Mouse (Mus musculus): Measurements from ENCODE around the gene Kbtbd4. TPM values are rescaled to one million over a fixed set of nuclear protein-coding genes. Genes with fewer than 3 reads are reported as not detected.
"Not testable (repeated sequence)": the region's sequence is repeated elsewhere in the genome, so short reads cannot be mapped to it uniquely, and the experiment has no call there.

Gene Kbtbd4
- polyA plus RNA-seq, 1 experiment from 2014 or later: 26.3 TPM

DNA sequence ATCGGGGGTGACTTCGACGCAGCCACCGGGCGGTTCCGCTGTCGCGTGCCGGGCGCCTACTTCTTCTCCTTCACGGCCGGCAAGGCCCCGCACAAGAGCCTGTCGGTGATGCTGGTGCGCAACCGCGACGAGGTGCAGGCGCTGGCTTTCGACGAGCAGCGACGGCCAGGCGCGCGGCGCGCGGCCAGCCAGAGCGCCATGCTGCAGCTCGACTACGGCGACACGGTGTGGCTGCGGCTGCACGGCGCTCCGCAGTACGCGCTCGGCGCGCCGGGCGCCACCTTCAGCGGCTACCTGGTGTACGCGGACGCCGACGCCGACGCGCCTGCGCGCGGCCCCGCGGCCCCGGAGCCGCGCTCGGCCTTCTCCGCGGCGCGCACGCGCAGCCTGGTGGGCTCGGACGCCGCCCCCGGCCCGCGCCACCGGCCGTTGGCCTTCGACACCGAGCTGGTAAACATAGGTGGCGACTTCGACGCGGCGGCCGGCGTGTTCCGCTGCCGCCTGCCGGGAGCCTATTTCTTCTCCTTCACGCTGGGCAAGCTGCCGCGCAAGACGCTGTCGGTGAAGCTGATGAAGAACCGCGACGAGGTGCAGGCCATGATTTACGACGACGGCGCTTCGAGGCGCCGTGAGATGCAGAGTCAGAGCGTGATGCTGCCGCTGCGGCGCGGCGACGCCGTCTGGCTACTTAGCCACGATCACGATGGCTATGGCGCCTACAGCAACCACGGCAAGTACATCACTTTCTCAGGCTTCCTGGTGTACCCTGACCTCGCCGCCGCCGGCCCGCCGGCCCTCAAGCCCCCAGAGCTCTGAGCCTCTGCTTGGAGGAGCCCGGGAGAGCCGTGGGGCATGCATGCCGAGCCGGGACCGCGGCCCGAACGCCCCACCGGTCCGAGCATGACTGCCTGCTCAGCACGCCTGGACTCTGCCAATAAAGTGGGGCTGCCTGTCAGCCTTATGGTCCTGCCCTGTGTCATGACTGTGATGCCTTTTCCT lies 14.7 kb upstream of the Kbtbd4 start:
- Histone ChIP-seq H3K4me1 (replicated peaks; ENCODE audit: control insufficient read depth, insufficient read depth, low read length) (0 out of 2 replicates have a peak, but pooled peaks cover 3% of the 10 kb centered on the region), H3K27ac (ENCODE audit: low read depth) (no peak overlapping the region), H3K9ac (ENCODE audit: low read length) (peak overlapping the region; percentile 52), H3K4me3 (ENCODE audit: low read depth, low read length) (peak overlapping the region; percentile 55), H3K27me3 (replicated peaks; ENCODE audit: control insufficient read depth, insufficient read depth, low read length) (peaks cover 38% of the 10 kb centered on the region), H3K9me3 (ENCODE audit: control insufficient read depth, low read length) (no peaks in the 10 kb centered on the region), H3K36me3 (ENCODE audit: control insufficient read depth, insufficient read depth, low read length) (peaks cover 16% of the 10 kb centered on the region), H3K4me2 (ENCODE audit: low read length) (peak overlapping the region; percentile 79)
- DNase-seq (ENCODE audit: low spot score) (peak; percentile 86), ATAC-seq (replicated peaks; ENCODE audit: low FRiP score, low TSS enrichment, low read depth) (peak; percentile 75)
- 5% methylated on average over 127 of the region's 133 CpGs for WGBS

- 0 out of 2 replicates have a peak, but pooled peaks cover 3% of the 10 kb centered on the region for H3K4me1 ChIP-seq (replicated peaks; ENCODE audit: control insufficient read depth, insufficient read depth, low read length)
- peaks cover 55% of the 10 kb centered on the region for H3K36me3 ChIP-seq (ENCODE audit: control insufficient read depth, insufficient read depth, low read length)
- H3K27me3 ChIP-seq (replicated peaks; ENCODE audit: control insufficient read depth, insufficient read depth, low read length): peaks cover 8% of the 10 kb centered on the region; the same call in 1 of the 2 replicates
- ATAC-seq (replicated peaks; ENCODE audit: low FRiP score, low TSS enrichment, low read depth) (no peak), DNase-seq (ENCODE audit: low spot score) (no peak)
- no peak overlapping the region for H3K4me3 ChIP-seq (ENCODE audit: low read depth, low read length)
- H3K9ac ChIP-seq (ENCODE audit: low read length): no peak overlapping the region
- H3K4me2 ChIP-seq (ENCODE audit: low read length): no peak overlapping the region
- H3K9me3 ChIP-seq (ENCODE audit: control insufficient read depth, low read length): no peaks in the 10 kb centered on the region
- WGBS: 84% methylated on average over 6 of the region's 6 CpGs
- H3K27ac ChIP-seq (ENCODE audit: low read depth): no peak overlapping the region
Observed at GRCm38 (mm10) chr2:90893673-90894298, 10.8 kb upstream of the Kbtbd4 start.

- H3K36me3 ChIP-seq (ENCODE audit: control insufficient read depth, insufficient read depth, low read length): peaks cover 60% of the 10 kb centered on the region
- 88% methylated on average over 3 of the region's 3 CpGs for WGBS
- H3K27ac ChIP-seq (ENCODE audit: low read depth): not testable (repeated sequence)
Observed at GRCm38 (mm10) chr2:90894299-90894677, 10.3 kb upstream of the Kbtbd4 start.

DNA sequence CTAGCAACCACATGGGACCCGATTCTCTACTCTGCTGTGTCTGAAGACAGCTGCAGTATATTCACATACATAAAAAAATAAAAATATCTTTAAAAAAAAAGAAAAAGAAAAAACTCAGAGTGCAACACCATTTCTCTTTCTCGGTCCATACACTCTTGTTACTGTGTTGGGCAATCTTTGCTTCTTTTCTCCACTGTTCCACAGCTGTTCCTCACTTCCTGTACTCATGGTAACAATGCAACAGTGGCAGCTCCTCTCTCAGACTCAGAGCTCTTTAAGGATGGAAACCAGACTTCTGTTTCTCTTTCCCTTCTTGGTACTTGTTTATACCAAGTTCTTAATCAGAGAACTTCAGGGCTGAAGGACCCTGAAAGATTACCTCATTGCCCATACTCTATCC lies 1.1 kb upstream of the Kbtbd4 start:
- H3K9me3 ChIP-seq (ENCODE audit: control insufficient read depth, low read length): no peaks in the 10 kb centered on the region
- peak overlapping the region; percentile 79 for H3K4me3 ChIP-seq (ENCODE audit: low read depth, low read length)
- ATAC-seq (replicated peaks; ENCODE audit: low FRiP score, low TSS enrichment, low read depth) (no peak), DNase-seq (ENCODE audit: low spot score) (no peak)
- no peak overlapping the region for H3K27ac ChIP-seq (ENCODE audit: low read depth)
- H3K4me2 ChIP-seq (ENCODE audit: low read length): peak overlapping the region; percentile 87
- H3K9ac ChIP-seq (ENCODE audit: low read length): peak overlapping the region; percentile 92
- no peaks in the 10 kb centered on the region for H3K27me3 ChIP-seq (replicated peaks; ENCODE audit: control insufficient read depth, insufficient read depth, low read length)
- H3K4me1 ChIP-seq (replicated peaks; ENCODE audit: control insufficient read depth, insufficient read depth, low read length): peaks cover 20% of the 10 kb centered on the region
- WGBS: 67% methylated on average over 2 of the region's 2 CpGs
- peaks cover 52% of the 10 kb centered on the region for H3K36me3 ChIP-seq (ENCODE audit: control insufficient read depth, insufficient read depth, low read length)

More at GRCm38 (mm10) chr2:90894299-90894677, 10.3 kb upstream of the Kbtbd4 start:
- H3K4me3 ChIP-seq (ENCODE audit: low read depth, low read length); H3K9me3 ChIP-seq (ENCODE audit: control insufficient read depth, low read length); DNase-seq (ENCODE audit: low spot score); H3K4me2 ChIP-seq (ENCODE audit: low read length); H3K4me1 ChIP-seq (replicated peaks; ENCODE audit: control insufficient read depth, insufficient read depth, low read length); H3K9ac ChIP-seq (ENCODE audit: low read length); H3K27me3 ChIP-seq (replicated peaks; ENCODE audit: control insufficient read depth, insufficient read depth, low read length); ATAC-seq (replicated peaks; ENCODE audit: low FRiP score, low TSS enrichment, low read depth): not testable (repeated sequence)

DNA sequence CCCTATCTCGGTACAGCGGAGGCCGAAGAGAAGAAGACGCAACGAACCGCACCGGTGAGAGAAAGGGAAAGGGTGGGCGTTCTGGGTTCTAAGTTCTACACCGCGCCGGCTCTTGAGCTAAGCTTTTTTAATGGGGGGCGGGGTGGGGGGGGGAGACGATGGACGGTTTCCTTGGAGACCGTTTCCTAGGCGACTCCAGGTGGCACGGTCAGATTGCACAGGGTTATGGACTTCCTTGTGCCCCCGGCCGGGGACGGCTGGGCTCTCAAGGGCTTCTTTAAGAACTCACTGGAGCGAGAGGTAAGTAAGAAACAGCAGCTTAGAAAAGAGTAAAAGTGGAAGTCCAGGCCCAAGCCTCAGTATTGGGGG lies 300 bp downstream of the Kbtbd4 start:
- no peak for DNase-seq (ENCODE audit: low spot score)
- WGBS: under 1% methylated on average over 21 of the region's 21 CpGs
- H3K36me3 ChIP-seq (ENCODE audit: control insufficient read depth, insufficient read depth, low read length): peaks cover 57% of the 10 kb centered on the region

DNA sequence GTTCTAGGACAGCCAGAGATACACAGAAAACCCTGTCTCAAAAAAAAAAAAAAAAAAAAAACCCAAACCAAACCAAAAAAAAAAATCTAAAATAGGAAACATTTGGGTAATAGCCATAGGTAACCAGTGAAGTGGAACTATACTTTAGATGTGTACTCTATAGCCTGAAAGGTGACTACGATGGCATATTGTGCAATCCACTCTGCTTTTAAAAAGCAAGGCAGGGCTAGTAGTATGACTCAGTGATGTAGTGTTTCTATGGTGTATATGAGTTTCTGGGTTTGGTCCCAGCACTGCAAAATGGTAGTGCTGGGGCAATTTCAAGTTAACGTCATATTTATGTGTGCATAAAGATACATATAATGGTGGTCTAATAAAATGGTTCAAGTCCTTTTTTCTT lies 2.2 kb downstream of the Kbtbd4 start:
- H3K4me1 ChIP-seq (replicated peaks; ENCODE audit: control insufficient read depth, insufficient read depth, low read length): peaks cover 20% of the 10 kb centered on the region
- H3K36me3 ChIP-seq (ENCODE audit: control insufficient read depth, insufficient read depth, low read length): peaks cover 64% of the 10 kb centered on the region
- no peaks in the 10 kb centered on the region for H3K27me3 ChIP-seq (replicated peaks; ENCODE audit: control insufficient read depth, insufficient read depth, low read length)
- no peak overlapping the region for H3K4me2 ChIP-seq (ENCODE audit: low read length)
- DNase-seq (ENCODE audit: low spot score): no peak
- ATAC-seq (replicated peaks; ENCODE audit: low FRiP score, low TSS enrichment, low read depth): no peak
- 92% methylated on average over 2 of the region's 2 CpGs for WGBS
- H3K27ac ChIP-seq (ENCODE audit: low read depth): no peak overlapping the region
- H3K9ac ChIP-seq (ENCODE audit: low read length): no peak overlapping the region
- no peak overlapping the region for H3K4me3 ChIP-seq (ENCODE audit: low read depth, low read length)
- H3K9me3 ChIP-seq (ENCODE audit: control insufficient read depth, low read length): no peaks in the 10 kb centered on the region

More for the DNA sequence above, 300 bp downstream of the Kbtbd4 start:
- no peaks in the 10 kb centered on the region for H3K27me3 ChIP-seq (replicated peaks; ENCODE audit: control insufficient read depth, insufficient read depth, low read length)
- ATAC-seq (replicated peaks; ENCODE audit: low FRiP score, low TSS enrichment, low read depth): peak; percentile 67
- H3K4me2 ChIP-seq (ENCODE audit: low read length): peak overlapping the region; percentile 87
- no peaks in the 10 kb centered on the region for H3K9me3 ChIP-seq (ENCODE audit: control insufficient read depth, low read length)
- H3K4me1 ChIP-seq (replicated peaks; ENCODE audit: control insufficient read depth, insufficient read depth, low read length): peaks cover 20% of the 10 kb centered on the region
- peak overlapping the region; percentile 82 for H3K27ac ChIP-seq (ENCODE audit: low read depth)
- H3K9ac ChIP-seq (ENCODE audit: low read length): peak overlapping the region; percentile 92
- peak overlapping the region; percentile 79 for H3K4me3 ChIP-seq (ENCODE audit: low read depth, low read length)

DNA sequence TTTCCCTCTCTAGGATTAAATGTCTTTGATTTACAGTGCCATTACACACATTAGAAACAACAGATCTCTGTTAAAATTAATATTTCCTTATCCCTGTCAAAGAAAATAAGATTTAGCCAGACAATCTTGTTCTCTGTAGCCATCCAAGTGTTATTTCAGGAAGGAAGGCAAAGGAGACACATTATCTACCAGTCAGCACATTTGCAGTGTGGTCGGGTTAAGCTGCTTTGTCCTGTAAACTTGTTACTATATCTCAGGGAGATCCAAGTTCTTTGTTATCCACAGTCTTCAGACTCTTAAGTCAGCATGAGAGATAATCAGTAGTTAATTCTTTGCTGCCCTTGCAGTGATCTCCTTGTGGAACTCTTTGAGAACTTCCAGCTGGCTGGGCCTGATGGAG lies 6.3 kb downstream of the Kbtbd4 start:
- Histone ChIP-seq H3K9ac (ENCODE audit: low read length) (no peak overlapping the region), H3K4me1 (replicated peaks; ENCODE audit: control insufficient read depth, insufficient read depth, low read length) (peaks cover 8% of the 10 kb centered on the region), H3K27me3 (replicated peaks; ENCODE audit: control insufficient read depth, insufficient read depth, low read length) (no peaks in the 10 kb centered on the region), H3K36me3 (ENCODE audit: control insufficient read depth, insufficient read depth, low read length) (peaks cover 79% of the 10 kb centered on the region), H3K4me3 (ENCODE audit: low read depth, low read length) (no peak overlapping the region), H3K27ac (ENCODE audit: low read depth) (no peak overlapping the region), H3K9me3 (ENCODE audit: control insufficient read depth, low read length) (no peaks in the 10 kb centered on the region), H3K4me2 (ENCODE audit: low read length) (no peak overlapping the region)
- DNase-seq (ENCODE audit: low spot score) (no peak), ATAC-seq (replicated peaks; ENCODE audit: low FRiP score, low TSS enrichment, low read depth) (no peak)
- WGBS: 83% methylated on average over 1 of the region's 1 CpGs

- no peaks in the 10 kb centered on the region for H3K27me3 ChIP-seq (replicated peaks; ENCODE audit: control insufficient read depth, insufficient read depth, low read length)
- peaks cover 12% of the 10 kb centered on the region for H3K4me1 ChIP-seq (replicated peaks; ENCODE audit: control insufficient read depth, insufficient read depth, low read length)
- H3K36me3 ChIP-seq (ENCODE audit: control insufficient read depth, insufficient read depth, low read length): peaks cover 73% of the 10 kb centered on the region
- H3K9me3 ChIP-seq (ENCODE audit: control insufficient read depth, low read length): no peaks in the 10 kb centered on the region
- H3K4me3 ChIP-seq (ENCODE audit: low read depth, low read length): no peak overlapping the region
- ATAC-seq (replicated peaks; ENCODE audit: low FRiP score, low TSS enrichment, low read depth): no peak
- no peak overlapping the region for H3K27ac ChIP-seq (ENCODE audit: low read depth)
- no peak for DNase-seq (ENCODE audit: low spot score)
- H3K4me2 ChIP-seq (ENCODE audit: low read length): no peak overlapping the region
- no peak overlapping the region for H3K9ac ChIP-seq (ENCODE audit: low read length)
- 90% methylated on average over 1 of the region's 1 CpGs for WGBS
Observed at GRCm38 (mm10) chr2:90911668-90912067, 7.1 kb downstream of the Kbtbd4 start.
